8 mouse cellular contexts compared by ENCODE assay signal in the genomic region with DNA sequence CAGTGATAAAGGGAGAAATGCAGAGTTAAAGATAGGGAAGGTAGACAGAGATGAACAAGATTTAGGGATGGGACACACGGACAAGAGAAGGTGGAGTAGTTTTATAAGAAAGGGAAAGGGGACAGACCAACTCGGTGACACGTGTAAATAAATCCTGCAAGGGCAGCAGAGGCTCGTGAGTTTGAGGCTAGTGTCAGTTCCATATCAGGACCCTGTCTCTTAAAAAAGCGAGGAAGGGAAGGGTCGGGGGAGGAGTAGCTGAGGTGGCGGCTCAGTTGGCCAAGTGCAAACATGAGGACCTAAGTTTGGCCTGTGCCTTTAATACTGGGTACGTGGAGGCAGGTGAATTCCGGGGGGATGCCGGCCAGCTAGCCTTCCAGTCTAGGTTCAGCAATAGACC. TPM values are rescaled to one million over a fixed set of nuclear protein-coding genes. Genes with fewer than 3 reads are reported as not detected.
DNase-seq lines count a peak whose midpoint lies in the region; ATAC-seq and TF ChIP-seq lines count a peak whose summit lies in the region.

No protein-coding gene starts in this region.

- peak overlapping the region; percentile 71 for H3K4me2 ChIP-seq in heart, embryonic 14.5 days (ENCODE audit: low read length)
- peak overlapping the region; percentile 54 for H3K4me2 ChIP-seq in hindbrain, embryonic 13.5 days
- H3K4me2 ChIP-seq in midbrain, embryonic 12.5 days (replicated peaks), result peak overlapping the region; percentile 51

- WGBS in heart, embryonic 14.5 days, result 25% methylated on average over 10 of the region's 10 CpGs
- 16% methylated on average over 10 of the region's 10 CpGs for WGBS in hindbrain, embryonic 13.5 days
- WGBS in midbrain, embryonic 12.5 days, result 14% methylated on average over 10 of the region's 10 CpGs

- H3K27me3 ChIP-seq in heart, embryonic 14.5 days (ENCODE audit: control insufficient read depth, insufficient read depth, low read length), result peaks cover 13% of the 10 kb centered on the region
- H3K27me3 ChIP-seq in hindbrain, embryonic 13.5 days, result peaks cover 55% of the 10 kb centered on the region
- H3K27me3 ChIP-seq in midbrain, embryonic 12.5 days, result peaks cover 87% of the 10 kb centered on the region

- peak overlapping the region; percentile 52; the same call in 1 of the 2 replicates for H3K9ac ChIP-seq in heart, embryonic 14.5 days (ENCODE audit: low read length)
- peak overlapping the region; percentile 14; the same call in 1 of the 2 replicates for H3K9ac ChIP-seq in hindbrain, embryonic 13.5 days
- peak overlapping the region; percentile 39 for H3K9ac ChIP-seq in midbrain, embryonic 12.5 days (replicated peaks)

- H3K9me3 ChIP-seq in heart, embryonic 14.5 days (ENCODE audit: control insufficient read depth, low read length), result no peaks in the 10 kb centered on the region
- H3K9me3 ChIP-seq in hindbrain, embryonic 13.5 days, result no peaks in the 10 kb centered on the region
- H3K9me3 ChIP-seq in midbrain, embryonic 12.5 days, result no peaks in the 10 kb centered on the region

- H3K36me3 ChIP-seq in heart, embryonic 14.5 days (ENCODE audit: control insufficient read depth, insufficient read depth, low read length), result no peaks in the 10 kb centered on the region
- H3K36me3 ChIP-seq in hindbrain, embryonic 13.5 days, result 0 out of 2 replicates have a peak, but pooled peaks cover 5% of the 10 kb centered on the region
- no peaks in the 10 kb centered on the region for H3K36me3 ChIP-seq in midbrain, embryonic 12.5 days

- peak overlapping the region; percentile 18 to 37 for H3K4me3 ChIP-seq in heart, embryonic 14.5 days (ENCODE audit: control insufficient read depth in 1 of 2, insufficient read depth in 1 of 2, low read depth in 1 of 2, low read length in 2 of 2)
- H3K4me3 ChIP-seq in cortical plate, adult 2 months (ENCODE audit: insufficient read depth, low read length), result peak overlapping the region; percentile 32
- H3K4me3 ChIP-seq in hindbrain, embryonic 13.5 days, result peak overlapping the region; percentile 31
- peak overlapping the region; percentile 26 for H3K4me3 ChIP-seq in midbrain, embryonic 12.5 days

- peaks cover 0 to 15% of the 10 kb centered on the region in 2 experiments; a peak in 3 of 4 replicates for H3K4me1 ChIP-seq in heart, embryonic 14.5 days (ENCODE audit: control insufficient read depth in 2 of 2, insufficient read depth in 2 of 2, low read length in 2 of 2)
- H3K4me1 ChIP-seq in cortical plate, adult 2 months (ENCODE audit: control insufficient read depth, insufficient read depth, low read length), result no peaks in the 10 kb centered on the region
- peaks cover 61% of the 10 kb centered on the region for H3K4me1 ChIP-seq in hindbrain, embryonic 13.5 days (replicated peaks)
- peaks cover 46% of the 10 kb centered on the region for H3K4me1 ChIP-seq in midbrain, embryonic 12.5 days

- ATAC-seq in heart, embryonic 14.5 days (ENCODE audit: insufficient number of reproducible peaks, insufficient read depth, low FRiP score, low read depth), result no peak
- ATAC-seq in hindbrain, embryonic 13.5 days (ENCODE audit: low FRiP score), result no peak
- ATAC-seq in midbrain, embryonic 12.5 days (ENCODE audit: low FRiP score, low read depth), result peak; percentile 1; the same call in 1 of the 2 replicates

- TF ChIP-seq POLR2A in cortical plate, adult 2 months (IDR thresholded peaks at IDR 0.05; ENCODE audit: extremely low read depth, insufficient read depth, low read length), result no peak

- no peak overlapping the region for H3K27ac ChIP-seq in heart, embryonic 14.5 days (replicated peaks in 1 of 2; ENCODE audit: control insufficient read depth in 1 of 2, insufficient read depth in 1 of 2, low read depth in 2 of 2, low read length in 2 of 2)
- H3K27ac ChIP-seq in cortical plate, adult 2 months (ENCODE audit: insufficient read depth, low read length), result no peak overlapping the region
- H3K27ac ChIP-seq in hindbrain, embryonic 13.5 days, result peak overlapping the region; percentile 58
- H3K27ac ChIP-seq in midbrain, embryonic 12.5 days (replicated peaks), result peak overlapping the region; percentile 65

- intact Hi-C loops in left cerebral cortex, postnatal 4 days (cut with DNase I), result no loop called here

- no peak for TF ChIP-seq CTCF in cortical plate, adult 2 months (IDR thresholded peaks at IDR 0.05; ENCODE audit: extremely low read depth, insufficient read depth, low read length)

- DNase-seq in heart, adult 11 months, result no peak
- no peak for DNase-seq in spleen, postnatal 10 days (ENCODE audit: low spot score in 2 of 2)
- no peak for DNase-seq in frontal cortex, postnatal 14 days (ENCODE audit: low spot score in 2 of 2)
- DNase-seq in left cerebral cortex, postnatal 4 days, result no peak

RNA-seq across cellular contexts. Expression of a gene that starts 11.2 kb away (rescaled TPM):
- 16.3 and 16.8 TPM in 2 replicates for polyA plus RNA-seq in heart, embryonic 14.5 days (2014; fragmentation: Nextera tagmentation; extraction: Ambion mirVana)
- 82.8 and 89.1 TPM in 2 replicates for polyA plus RNA-seq in cortical plate, adult 2 months (2012; rRNA removed)
- 35.3 and 44.1 TPM in 2 replicates for polyA plus RNA-seq in hindbrain, embryonic 13.5 days (2015; fragmentation: Nextera tagmentation; extraction: Ambion mirVana)
- polyA plus RNA-seq in midbrain, embryonic 12.5 days (2016; fragmentation: Nextera tagmentation; extraction: Ambion mirVana), result 6.6 and 8.5 TPM in 2 replicates
- total RNA-seq in left cerebral cortex, postnatal 4 days (2021), result 100 to 1,000 TPM; 674 to 782 TPM

RNA-seq across cellular contexts. Expression of a gene that starts 11.3 kb away (rescaled TPM):
- polyA plus RNA-seq in heart, embryonic 14.5 days (2014; fragmentation: Nextera tagmentation; extraction: Ambion mirVana), result 5.9 and 6.6 TPM in 2 replicates
- polyA plus RNA-seq in cortical plate, adult 2 months (2012; rRNA removed), result 14.9 and 16.0 TPM in 2 replicates
- polyA plus RNA-seq in hindbrain, embryonic 13.5 days (2015; fragmentation: Nextera tagmentation; extraction: Ambion mirVana), result 10.8 and 11.5 TPM in 2 replicates
- polyA plus RNA-seq in midbrain, embryonic 12.5 days (2016; fragmentation: Nextera tagmentation; extraction: Ambion mirVana), result 5.0 and 6.1 TPM in 2 replicates
- 1 to 10 TPM; 4.9 to 5.5 TPM for total RNA-seq in left cerebral cortex, postnatal 4 days (2021)

RNA-seq across cellular contexts. Expression of a gene that starts 20.0 kb away (rescaled TPM):
- 49.9 and 53.0 TPM in 2 replicates for polyA plus RNA-seq in heart, embryonic 14.5 days (2014; fragmentation: Nextera tagmentation; extraction: Ambion mirVana)
- polyA plus RNA-seq in cortical plate, adult 2 months (2012; rRNA removed), result 26.0 and 31.2 TPM in 2 replicates
- polyA plus RNA-seq in hindbrain, embryonic 13.5 days (2015; fragmentation: Nextera tagmentation; extraction: Ambion mirVana), result 37.3 and 37.8 TPM in 2 replicates
- 36.1 and 36.6 TPM in 2 replicates for polyA plus RNA-seq in midbrain, embryonic 12.5 days (2016; fragmentation: Nextera tagmentation; extraction: Ambion mirVana)
- 10 to 100 TPM; 18.4 to 18.9 TPM for total RNA-seq in left cerebral cortex, postnatal 4 days (2021)

RNA-seq across cellular contexts. Expression of a gene that starts 29.2 kb away (rescaled TPM):
- polyA plus RNA-seq in heart, embryonic 14.5 days (2014; fragmentation: Nextera tagmentation; extraction: Ambion mirVana), result 122 and 125 TPM in 2 replicates
- polyA plus RNA-seq in cortical plate, adult 2 months (2012; rRNA removed), result 84.7 and 85.9 TPM in 2 replicates
- 83.2 and 85.5 TPM in 2 replicates for polyA plus RNA-seq in hindbrain, embryonic 13.5 days (2015; fragmentation: Nextera tagmentation; extraction: Ambion mirVana)
- polyA plus RNA-seq in midbrain, embryonic 12.5 days (2016; fragmentation: Nextera tagmentation; extraction: Ambion mirVana), result 104 and 110 TPM in 2 replicates
- total RNA-seq in left cerebral cortex, postnatal 4 days (2021), result 10 to 100 TPM; 44.1 to 49.7 TPM

RNA-seq across cellular contexts. Expression of a gene that starts 35.4 kb away (rescaled TPM):
- 500 and 527 TPM in 2 replicates for polyA plus RNA-seq in heart, embryonic 14.5 days (2014; fragmentation: Nextera tagmentation; extraction: Ambion mirVana)
- polyA plus RNA-seq in cortical plate, adult 2 months (2012; rRNA removed), result 437 and 467 TPM in 2 replicates
- 646 and 672 TPM in 2 replicates for polyA plus RNA-seq in hindbrain, embryonic 13.5 days (2015; fragmentation: Nextera tagmentation; extraction: Ambion mirVana)
- 640 and 681 TPM in 2 replicates for polyA plus RNA-seq in midbrain, embryonic 12.5 days (2016; fragmentation: Nextera tagmentation; extraction: Ambion mirVana)
- total RNA-seq in left cerebral cortex, postnatal 4 days (2021), result 100 to 1,000 TPM; 528 to 548 TPM

Comparison
In these comparisons a context has a peak if more than half of its experiments do, and no peak if none do; other contexts are left out.
1. H3K27ac ChIP-seq: peak in hindbrain, embryonic 13.5 days (single experiment) and midbrain, embryonic 12.5 days (single experiment); none in heart, embryonic 14.5 days (0 of 2) and cortical plate, adult 2 months (single experiment).
2. Peak in every context shown above with its lines, with median percentiles within 50 percentile points of each other: H3K4me2 ChIP-seq, H3K4me3 ChIP-seq and H3K9ac ChIP-seq.